Mouse (Mus musculus): ENCODE measurements at regions not wholly inside any gene's neighbourhood (a gene's known extent, or its start where the extent isn't known, plus 50 kb on each side); places are given as distances from the start of the nearest gene placed in this dataset.

- no peak overlapping the region for H3K4me3 ChIP-seq (replicated peaks)
- no peak overlapping the region for H3K4me2 ChIP-seq
- H3K4me1 ChIP-seq (replicated peaks) = no peaks in the 10 kb centered on the region
- H3K27ac ChIP-seq = no peak overlapping the region
- H3K27me3 ChIP-seq = no peaks in the 10 kb centered on the region
- DNase-seq = no peak
- H3K9ac ChIP-seq = no peak overlapping the region
- no peaks in the 10 kb centered on the region for H3K36me3 ChIP-seq
- H3K9me3 ChIP-seq (replicated peaks) = no peaks in the 10 kb centered on the region
- WGBS (ENCODE audit: insufficient replicate concordance) = 62% methylated on average over 10 of the region's 10 CpGs
- ATAC-seq (ENCODE audit: low read depth) = no peak
Measured at GRCm38 (mm10) chr12:29175698-29176440, 352.3 kb upstream of the Myt1l start.

GRCm38 (mm10) chr12:29177145-29177544, 351.0 kb upstream of the Myt1l start:
- no peak for DNase-seq
- H3K9me3 ChIP-seq (replicated peaks) = no peaks in the 10 kb centered on the region

GRCm38 (mm10) chr12:29178168-29178895, 349.9 kb upstream of the Myt1l start:
- 47% methylated on average over 14 of the region's 14 CpGs for WGBS (ENCODE audit: insufficient replicate concordance)
- no peak overlapping the region for H3K9ac ChIP-seq
- no peaks in the 10 kb centered on the region for H3K36me3 ChIP-seq
- no peak overlapping the region for H3K27ac ChIP-seq
- DNase-seq = no peak
- H3K4me1 ChIP-seq (replicated peaks) = no peaks in the 10 kb centered on the region
- no peak overlapping the region for H3K4me2 ChIP-seq
- no peaks in the 10 kb centered on the region for H3K27me3 ChIP-seq
- H3K4me3 ChIP-seq (replicated peaks) = no peak overlapping the region
- H3K9me3 ChIP-seq (replicated peaks) = no peaks in the 10 kb centered on the region
- ATAC-seq (ENCODE audit: low read depth) = no peak

More at GRCm38 (mm10) chr12:29177145-29177544, 351.0 kb upstream of the Myt1l start:
- Histone ChIP-seq H3K27me3 (no peaks in the 10 kb centered on the region), H3K4me3 (replicated peaks) (no peak overlapping the region), H3K4me2 (no peak overlapping the region), H3K27ac (no peak overlapping the region), H3K9ac (no peak overlapping the region), H3K36me3 (no peaks in the 10 kb centered on the region), H3K4me1 (replicated peaks) (no peaks in the 10 kb centered on the region)
- ATAC-seq (ENCODE audit: low read depth) = no peak
- 77% methylated on average over 12 of the region's 12 CpGs for WGBS (ENCODE audit: insufficient replicate concordance)

- ATAC-seq (ENCODE audit: low read depth) (no peak), DNase-seq (no peak)
- WGBS (ENCODE audit: insufficient replicate concordance) = 67% methylated on average over 2 of the region's 2 CpGs
- H3K27ac ChIP-seq = no peak overlapping the region
- H3K4me3 ChIP-seq (replicated peaks) = no peak overlapping the region
- no peaks in the 10 kb centered on the region for H3K4me1 ChIP-seq (replicated peaks)
- no peaks in the 10 kb centered on the region for H3K27me3 ChIP-seq
- H3K4me2 ChIP-seq = no peak overlapping the region
- H3K36me3 ChIP-seq = no peaks in the 10 kb centered on the region
- no peak overlapping the region for H3K9ac ChIP-seq
- no peaks in the 10 kb centered on the region for H3K9me3 ChIP-seq (replicated peaks)
Measured at GRCm38 (mm10) chr12:29179405-29179804, 348.8 kb upstream of the Myt1l start.

GRCm38 (mm10) chr12:29180576-29180975, 347.6 kb upstream of the Myt1l start:
- Histone ChIP-seq H3K4me2 (no peak overlapping the region), H3K9me3 (replicated peaks) (no peaks in the 10 kb centered on the region), H3K27me3 (no peaks in the 10 kb centered on the region), H3K27ac (no peak overlapping the region), H3K4me1 (replicated peaks) (no peaks in the 10 kb centered on the region), H3K36me3 (no peaks in the 10 kb centered on the region), H3K9ac (no peak overlapping the region), H3K4me3 (replicated peaks) (no peak overlapping the region)
- DNase-seq (no peak), ATAC-seq (ENCODE audit: low read depth) (no peak)
- 54% methylated on average over 1 of the region's 1 CpGs for WGBS (ENCODE audit: insufficient replicate concordance)

GRCm38 (mm10) chr12:29187619-29188018, 340.6 kb upstream of the Myt1l start:
- WGBS (ENCODE audit: insufficient replicate concordance) = 37% methylated on average over 4 of the region's 4 CpGs
- no peak for ATAC-seq (ENCODE audit: low read depth)
- no peak for DNase-seq
- no peak overlapping the region for H3K4me3 ChIP-seq (replicated peaks)
- no peaks in the 10 kb centered on the region for H3K36me3 ChIP-seq
- H3K27me3 ChIP-seq = no peaks in the 10 kb centered on the region
- no peak overlapping the region for H3K4me2 ChIP-seq
- H3K9me3 ChIP-seq (replicated peaks) = no peaks in the 10 kb centered on the region
- no peaks in the 10 kb centered on the region for H3K4me1 ChIP-seq (replicated peaks)
- no peak overlapping the region for H3K27ac ChIP-seq
- H3K9ac ChIP-seq = no peak overlapping the region

GRCm38 (mm10) chr12:29192391-29192790, 335.8 kb upstream of the Myt1l start:
- Histone ChIP-seq H3K9ac (no peak overlapping the region), H3K27me3 (no peaks in the 10 kb centered on the region), H3K4me3 (replicated peaks) (no peak overlapping the region), H3K9me3 (replicated peaks) (no peaks in the 10 kb centered on the region), H3K27ac (no peak overlapping the region), H3K4me2 (no peak overlapping the region), H3K36me3 (no peaks in the 10 kb centered on the region), H3K4me1 (replicated peaks) (no peaks in the 10 kb centered on the region)
- DNase-seq (no peak), ATAC-seq (ENCODE audit: low read depth) (no peak)
- 70% methylated on average over 3 of the region's 3 CpGs for WGBS (ENCODE audit: insufficient replicate concordance)

GRCm38 (mm10) chr12:29211946-29212345, 316.2 kb upstream of the Myt1l start:
- 33% methylated on average over 3 of the region's 3 CpGs for WGBS (ENCODE audit: insufficient replicate concordance)
- Histone ChIP-seq H3K4me2 (no peak overlapping the region), H3K9ac (no peak overlapping the region), H3K36me3 (no peaks in the 10 kb centered on the region), H3K27ac (no peak overlapping the region), H3K4me3 (replicated peaks) (no peak overlapping the region), H3K9me3 (replicated peaks) (no peaks in the 10 kb centered on the region), H3K4me1 (replicated peaks) (no peaks in the 10 kb centered on the region), H3K27me3 (no peaks in the 10 kb centered on the region)
- ATAC-seq (ENCODE audit: low read depth) = no peak
- no peak for DNase-seq

GRCm38 (mm10) chr12:29213625-29214024, 314.6 kb upstream of the Myt1l start:
- Histone ChIP-seq H3K4me3 (replicated peaks) (no peak overlapping the region), H3K9me3 (replicated peaks) (no peaks in the 10 kb centered on the region), H3K27me3 (no peaks in the 10 kb centered on the region), H3K27ac (no peak overlapping the region), H3K4me2 (no peak overlapping the region), H3K9ac (no peak overlapping the region), H3K4me1 (replicated peaks) (no peaks in the 10 kb centered on the region), H3K36me3 (no peaks in the 10 kb centered on the region)
- DNase-seq (no peak), ATAC-seq (ENCODE audit: low read depth) (no peak)
- 81% methylated on average over 1 of the region's 1 CpGs for WGBS (ENCODE audit: insufficient replicate concordance)

GRCm38 (mm10) chr12:29222099-29222498, 306.1 kb upstream of the Myt1l start:
- H3K9me3 ChIP-seq (replicated peaks) = no peaks in the 10 kb centered on the region
- H3K4me2 ChIP-seq = no peak overlapping the region
- H3K4me3 ChIP-seq (replicated peaks) = no peak overlapping the region
- H3K27ac ChIP-seq = no peak overlapping the region
- H3K4me1 ChIP-seq (replicated peaks) = no peaks in the 10 kb centered on the region
- no peaks in the 10 kb centered on the region for H3K27me3 ChIP-seq
- no peak for DNase-seq
- no peak overlapping the region for H3K9ac ChIP-seq
- 68% methylated on average over 6 of the region's 6 CpGs for WGBS (ENCODE audit: insufficient replicate concordance)
- no peaks in the 10 kb centered on the region for H3K36me3 ChIP-seq
- ATAC-seq (ENCODE audit: low read depth) = no peak

- Histone ChIP-seq H3K4me2 (no peak overlapping the region), H3K27me3 (no peaks in the 10 kb centered on the region), H3K4me3 (replicated peaks) (no peak overlapping the region), H3K4me1 (replicated peaks) (no peaks in the 10 kb centered on the region), H3K9ac (no peak overlapping the region), H3K9me3 (replicated peaks) (no peaks in the 10 kb centered on the region), H3K27ac (no peak overlapping the region), H3K36me3 (no peaks in the 10 kb centered on the region)
- ATAC-seq (ENCODE audit: low read depth) = no peak
- no peak for DNase-seq
- WGBS (ENCODE audit: insufficient replicate concordance) = 29% methylated on average over 1 of the region's 1 CpGs
Measured at GRCm38 (mm10) chr12:29226001-29226400, 302.2 kb upstream of the Myt1l start.

Data from liver, embryonic 13.5 days (tissue).